In the genomic region with DNA sequence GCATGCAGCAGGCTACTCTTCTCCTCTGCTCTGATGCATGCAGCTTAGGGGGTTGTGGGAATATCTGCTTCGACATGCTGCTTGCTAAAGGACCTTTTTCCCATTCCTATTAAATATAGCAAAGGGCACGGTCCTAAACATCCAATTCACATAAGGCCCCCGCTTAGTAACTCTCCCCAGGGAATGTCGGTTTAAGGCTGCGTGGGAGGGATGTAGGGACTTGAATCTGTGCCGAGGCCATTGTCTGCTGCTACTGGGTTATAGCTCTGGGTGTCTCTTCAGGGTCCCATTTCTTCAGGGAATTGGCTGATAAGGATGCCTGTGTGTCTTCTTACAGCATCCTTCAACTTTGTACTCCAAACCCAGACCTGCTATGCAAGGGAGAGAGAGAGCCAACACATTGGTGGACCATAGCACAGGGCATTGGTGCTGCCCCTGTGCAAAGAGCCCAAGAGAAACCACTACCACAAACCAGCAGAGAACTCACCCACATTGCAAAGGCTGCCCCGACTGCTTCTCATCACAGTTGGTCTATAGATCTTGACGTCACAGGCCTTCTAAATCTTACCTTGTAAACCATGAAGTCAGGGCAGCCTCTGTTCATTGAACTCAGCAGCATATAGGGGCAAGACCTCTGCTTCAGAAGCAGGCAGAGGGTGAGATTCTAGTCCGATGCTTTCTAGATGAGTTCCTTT, we compare ENCODE assay signal across 7 mouse cellular contexts. TPM values are rescaled to one million over a fixed set of nuclear protein-coding genes. Genes with fewer than 3 reads are reported as not detected.
DNase-seq lines count a peak whose midpoint lies in the region; ATAC-seq lines count a peak whose summit lies in the region.

No protein-coding gene starts in this region.

- peaks cover 65% of the 10 kb centered on the region for H3K27me3 ChIP-seq in hindbrain, embryonic 10.5 days (ENCODE audit: insufficient read depth, poor library complexity, severe bottlenecking)
- H3K27me3 ChIP-seq in midbrain, embryonic 13.5 days: peaks cover 58% of the 10 kb centered on the region

- peaks cover 21% of the 10 kb centered on the region for H3K4me1 ChIP-seq in hindbrain, embryonic 10.5 days (replicated peaks)
- peaks cover 13% of the 10 kb centered on the region for H3K4me1 ChIP-seq in midbrain, embryonic 13.5 days (replicated peaks)

- WGBS in hindbrain, embryonic 10.5 days: 32% methylated on average over 9 of the region's 9 CpGs
- WGBS in midbrain, embryonic 13.5 days: 28% methylated on average over 9 of the region's 9 CpGs

- ATAC-seq in midbrain, embryonic 13.5 days: no peak

- H3K27ac ChIP-seq in hindbrain, embryonic 10.5 days: no peak overlapping the region
- H3K27ac ChIP-seq in midbrain, embryonic 13.5 days: no peak overlapping the region

- H3K4me2 ChIP-seq in midbrain, embryonic 13.5 days (replicated peaks): peak overlapping the region; percentile 98

- no peak overlapping the region for H3K9ac ChIP-seq in midbrain, embryonic 13.5 days (replicated peaks)

- DNase-seq in B cell, adult 2 months: peak; percentile 43 to 45
- DNase-seq in CD4-positive, CD25-positive, alpha-beta regulatory T cell, adult 2 months (ENCODE audit: low read depth, low spot score): peak; percentile 61
- DNase-seq in hindbrain, embryonic 10.5 days (ENCODE audit: low spot score): no peak
- no peak for DNase-seq in left cerebral cortex, adult 18-20 months (ENCODE audit: low spot score in 2 of 2)
- DNase-seq in gastrocnemius, adult 8-10 months (ENCODE audit: low spot score in 2 of 2): no peak
- no peak for DNase-seq in cerebellum, adult 9-11 months

- peak overlapping the region; percentile 71; the same call in 1 of the 2 replicates for H3K4me3 ChIP-seq in hindbrain, embryonic 10.5 days
- no peak overlapping the region for H3K4me3 ChIP-seq in midbrain, embryonic 13.5 days (replicated peaks)

- H3K36me3 ChIP-seq in hindbrain, embryonic 10.5 days: no peaks in the 10 kb centered on the region
- no peaks in the 10 kb centered on the region for H3K36me3 ChIP-seq in midbrain, embryonic 13.5 days

- no peaks in the 10 kb centered on the region for H3K9me3 ChIP-seq in hindbrain, embryonic 10.5 days
- no peaks in the 10 kb centered on the region for H3K9me3 ChIP-seq in midbrain, embryonic 13.5 days

RNA-seq across cellular contexts. Expression of gene Rcsd1, which starts 0.7 kb away (rescaled TPM):
- 11.2 and 11.4 TPM in 2 replicates for polyA plus RNA-seq in hindbrain, embryonic 10.5 days (2016; fragmentation: Nextera tagmentation; extraction: Ambion mirVana)
- 8.0 and 8.3 TPM in 2 replicates for polyA plus RNA-seq in midbrain, embryonic 13.5 days (2015; fragmentation: Nextera tagmentation; extraction: Ambion mirVana)
- total RNA-seq in left cerebral cortex, adult 18-20 months (2021): 1 to 10 TPM; 6.0 to 7.2 TPM
- total RNA-seq in gastrocnemius, adult 8-10 months (2022): 100 to 1,000 TPM in 3 of 4 experiments, 10 to 100 TPM in 1; 81.2 to 107 (median 103) TPM

RNA-seq across cellular contexts. Expression of gene Creg1, which starts 54.7 kb away (rescaled TPM):
- polyA plus RNA-seq in hindbrain, embryonic 10.5 days (2016; fragmentation: Nextera tagmentation; extraction: Ambion mirVana): 30.0 and 40.7 TPM in 2 replicates
- 21.7 and 23.8 TPM in 2 replicates for polyA plus RNA-seq in midbrain, embryonic 13.5 days (2015; fragmentation: Nextera tagmentation; extraction: Ambion mirVana)
- total RNA-seq in left cerebral cortex, adult 18-20 months (2021): 10 to 100 TPM; 27.6 to 29.7 TPM
- total RNA-seq in gastrocnemius, adult 8-10 months (2022): 10 to 100 TPM; 49.5 to 59.1 (median 55.1) TPM

Comparison
In these comparisons a context has a peak if more than half of its experiments do, and no peak if none do; other contexts are left out.
1. DNase-seq: peak in B cell, adult 2 months (2 of 2) and CD4-positive, CD25-positive, alpha-beta regulatory T cell, adult 2 months (single experiment); none in hindbrain, embryonic 10.5 days (single experiment), left cerebral cortex, adult 18-20 months (0 of 2), gastrocnemius, adult 8-10 months (0 of 2) and cerebellum, adult 9-11 months (single experiment).
2. RNA of gene Rcsd1, which starts 0.7 kb away (total RNA-seq): 81.2 to 107 TPM in gastrocnemius, adult 8-10 months; 6.0 to 7.2 TPM in left cerebral cortex, adult 18-20 months; every median in the first group is over 4 times any median in the second.